Mouse (Mus musculus): ENCODE measurements around the gene Atp1a4. TPM values are rescaled to one million over a fixed set of nuclear protein-coding genes. Genes with fewer than 3 reads are reported as not detected.
"Not testable (repeated sequence)": the region's sequence is repeated elsewhere in the genome, so short reads cannot be mapped to it uniquely, and the experiment has no call there.

The Atp1a4 gene
- polyA plus RNA-seq, 1 experiment from 2014 or later: not detected

GRCm38 (mm10) chr1:172279768-172280509 lies 21.7 kb upstream of the Atp1a4 start:
- Histone ChIP-seq H3K9me3 (no peaks in the 10 kb centered on the region), H3K9ac (no peak overlapping the region), H3K4me3 (no peak overlapping the region), H3K4me1 (replicated peaks) (peaks cover 6% of the 10 kb centered on the region; the same call in 1 of the 2 replicates), H3K27me3 (no peaks in the 10 kb centered on the region), H3K27ac (no peak overlapping the region), H3K36me3 (peaks cover 3% of the 10 kb centered on the region; the same call in 1 of the 2 replicates), H3K4me2 (no peak overlapping the region)
- 80% methylated on average over 16 of the region's 16 CpGs for WGBS
- ATAC-seq (ENCODE audit: low FRiP score): no peak

- Histone ChIP-seq H3K36me3 (no peaks in the 10 kb centered on the region), H3K9ac (no peak overlapping the region), H3K9me3 (no peaks in the 10 kb centered on the region), H3K27me3 (no peaks in the 10 kb centered on the region), H3K27ac (no peak overlapping the region), H3K4me3 (no peak overlapping the region), H3K4me2 (no peak overlapping the region), H3K4me1 (replicated peaks) (peaks cover 6% of the 10 kb centered on the region; the same call in 1 of the 2 replicates)
- ATAC-seq (ENCODE audit: low FRiP score): no peak
- WGBS: 95% methylated on average over 13 of the region's 13 CpGs
Measured at GRCm38 (mm10) chr1:172278328-172278727, 20.1 kb upstream of the Atp1a4 start.

- Histone ChIP-seq H3K36me3 (no peaks in the 10 kb centered on the region), H3K4me3 (no peak overlapping the region), H3K27ac (no peak overlapping the region), H3K4me1 (replicated peaks) (peaks cover 6% of the 10 kb centered on the region; the same call in 1 of the 2 replicates), H3K9me3 (no peaks in the 10 kb centered on the region), H3K27me3 (no peaks in the 10 kb centered on the region), H3K4me2 (no peak overlapping the region), H3K9ac (no peak overlapping the region)
- no peak for ATAC-seq (ENCODE audit: low FRiP score)
- WGBS: 79% methylated on average over 3 of the region's 3 CpGs
Measured at GRCm38 (mm10) chr1:172277172-172277571, 19.0 kb upstream of the Atp1a4 start.

GRCm38 (mm10) chr1:172274547-172274946 lies 16.3 kb upstream of the Atp1a4 start:
- no peak overlapping the region for H3K9ac ChIP-seq
- WGBS: 72% methylated on average over 5 of the region's 5 CpGs
- H3K4me2 ChIP-seq: no peak overlapping the region
- no peak overlapping the region for H3K27ac ChIP-seq
- ATAC-seq (ENCODE audit: low FRiP score): no peak
- H3K27me3 ChIP-seq: no peaks in the 10 kb centered on the region
- peaks cover 10% of the 10 kb centered on the region for H3K4me1 ChIP-seq (replicated peaks)
- H3K9me3 ChIP-seq: no peaks in the 10 kb centered on the region
- no peaks in the 10 kb centered on the region for H3K36me3 ChIP-seq
- H3K4me3 ChIP-seq: no peak overlapping the region

GRCm38 (mm10) chr1:172274116-172274515 lies 15.9 kb upstream of the Atp1a4 start:
- 75% methylated on average over 5 of the region's 5 CpGs for WGBS
- no peaks in the 10 kb centered on the region for H3K9me3 ChIP-seq
- no peak for ATAC-seq (ENCODE audit: low FRiP score)
- H3K27me3 ChIP-seq: no peaks in the 10 kb centered on the region
- no peak overlapping the region for H3K4me3 ChIP-seq
- no peak overlapping the region for H3K9ac ChIP-seq
- H3K4me1 ChIP-seq (replicated peaks): peaks cover 9% of the 10 kb centered on the region
- H3K27ac ChIP-seq: no peak overlapping the region
- H3K36me3 ChIP-seq: no peaks in the 10 kb centered on the region
- H3K4me2 ChIP-seq: no peak overlapping the region

GRCm38 (mm10) chr1:172273386-172273785 lies 15.2 kb upstream of the Atp1a4 start:
- no peak overlapping the region for H3K27ac ChIP-seq
- H3K9ac ChIP-seq: no peak overlapping the region
- no peaks in the 10 kb centered on the region for H3K27me3 ChIP-seq
- no peaks in the 10 kb centered on the region for H3K36me3 ChIP-seq
- no peaks in the 10 kb centered on the region for H3K9me3 ChIP-seq
- H3K4me2 ChIP-seq: no peak overlapping the region
- no peak overlapping the region for H3K4me3 ChIP-seq
- peaks cover 9% of the 10 kb centered on the region for H3K4me1 ChIP-seq (replicated peaks)
- 90% methylated on average over 6 of the region's 6 CpGs for WGBS
- no peak for ATAC-seq (ENCODE audit: low FRiP score)

GRCm38 (mm10) chr1:172271765-172272164 lies 13.6 kb upstream of the Atp1a4 start:
- 43% methylated on average over 10 of the region's 10 CpGs for WGBS
- Histone ChIP-seq H3K4me3 (no peak overlapping the region), H3K27me3 (no peaks in the 10 kb centered on the region), H3K27ac (peak overlapping the region; percentile 40; the same call in 1 of the 2 replicates), H3K36me3 (no peaks in the 10 kb centered on the region), H3K9me3 (no peaks in the 10 kb centered on the region), H3K4me2 (no peak overlapping the region), H3K9ac (no peak overlapping the region), H3K4me1 (replicated peaks) (peaks cover 9% of the 10 kb centered on the region)
- peak; percentile 87 for ATAC-seq (ENCODE audit: low FRiP score)

GRCm38 (mm10) chr1:172271208-172271607 lies 13.0 kb upstream of the Atp1a4 start:
- ATAC-seq (ENCODE audit: low FRiP score): 0 out of 2 replicates have a peak, but pooled peaks have one; percentile 64

GRCm38 (mm10) chr1:172261477-172262078 lies 3.4 kb upstream of the Atp1a4 start, which contains the start of gene Igsf8:
Igsf8 (plus strand) TSS chr1:172261641.
- peaks cover 4% of the 10 kb centered on the region; the same call in 1 of the 2 replicates for H3K9me3 ChIP-seq
- H3K27ac ChIP-seq: peak within 1 kb of the TSS; percentile 53
- H3K4me3 ChIP-seq: no peak within 1 kb of the TSS
- H3K9ac ChIP-seq: no peak within 1 kb of the TSS
- H3K36me3 ChIP-seq: no peaks in the 10 kb centered on the region
- no peak within 1 kb of the TSS for H3K4me2 ChIP-seq
- 14% methylated on average over 8 of the region's 8 CpGs for WGBS
- peaks cover 9% of the 10 kb centered on the region for H3K4me1 ChIP-seq (replicated peaks)
- H3K27me3 ChIP-seq: no peaks in the 10 kb centered on the region
- peak; percentile 52; the same call in 1 of the 2 replicates for ATAC-seq (ENCODE audit: low FRiP score)

More at GRCm38 (mm10) chr1:172271208-172271607, 13.0 kb upstream of the Atp1a4 start:
- Histone ChIP-seq H3K4me3 (no peak overlapping the region), H3K27me3 (no peaks in the 10 kb centered on the region), H3K9me3 (no peaks in the 10 kb centered on the region), H3K9ac (no peak overlapping the region), H3K27ac (peak overlapping the region; percentile 40), H3K36me3 (no peaks in the 10 kb centered on the region), H3K4me1 (replicated peaks) (peaks cover 9% of the 10 kb centered on the region), H3K4me2 (no peak overlapping the region)
- 63% methylated on average over 3 of the region's 3 CpGs for WGBS

- H3K4me3 ChIP-seq: no peak overlapping the region
- 0 out of 2 replicates have a peak, but pooled peaks cover 12% of the 10 kb centered on the region for H3K27me3 ChIP-seq
- ATAC-seq (ENCODE audit: low FRiP score): no peak
- H3K9me3 ChIP-seq: no peaks in the 10 kb centered on the region
- WGBS: 41% methylated on average over 2 of the region's 2 CpGs
- H3K9ac ChIP-seq: no peak overlapping the region
- H3K4me1 ChIP-seq (replicated peaks): peaks cover 12% of the 10 kb centered on the region
- H3K27ac ChIP-seq: no peak overlapping the region
- no peaks in the 10 kb centered on the region for H3K36me3 ChIP-seq
- H3K4me2 ChIP-seq: no peak overlapping the region
Measured at GRCm38 (mm10) chr1:172247679-172248078, 10.5 kb downstream of the Atp1a4 start.

- Histone ChIP-seq H3K4me2 (no peak overlapping the region), H3K36me3 (no peaks in the 10 kb centered on the region), H3K27ac (no peak overlapping the region), H3K4me3 (no peak overlapping the region), H3K9ac (no peak overlapping the region), H3K27me3 (0 out of 2 replicates have a peak, but pooled peaks cover 12% of the 10 kb centered on the region), H3K4me1 (replicated peaks) (peaks cover 12% of the 10 kb centered on the region), H3K9me3 (no peaks in the 10 kb centered on the region)
- WGBS: 69% methylated on average over 4 of the region's 4 CpGs
- no peak for ATAC-seq (ENCODE audit: low FRiP score)
Measured at GRCm38 (mm10) chr1:172247216-172247615, 11.0 kb downstream of the Atp1a4 start.

GRCm38 (mm10) chr1:172244645-172245044 lies 13.6 kb downstream of the Atp1a4 start:
- not testable (repeated sequence) for H3K9ac ChIP-seq; H3K36me3 ChIP-seq; H3K4me3 ChIP-seq; ATAC-seq (ENCODE audit: low FRiP score); H3K9me3 ChIP-seq; H3K27ac ChIP-seq
- 46% methylated on average over 23 of the region's 23 CpGs for WGBS
- Histone ChIP-seq H3K27me3 (0 out of 2 replicates have a peak, but pooled peaks cover 12% of the 10 kb centered on the region), H3K4me2 (peak overlapping the region; percentile 13; the same call in 1 of the 2 replicates), H3K4me1 (replicated peaks) (peaks cover 15% of the 10 kb centered on the region)

All from hindbrain, embryonic 13.5 days (tissue).